Mouse (Mus musculus): ENCODE measurements around the gene Ltbp1. TPM values are rescaled to one million over a fixed set of nuclear protein-coding genes. Genes with fewer than 3 reads are reported as not detected.

Gene Ltbp1
- total RNA-seq, 2 experiments from 2014 or later = 7.7 to 7.8 TPM

DNA sequence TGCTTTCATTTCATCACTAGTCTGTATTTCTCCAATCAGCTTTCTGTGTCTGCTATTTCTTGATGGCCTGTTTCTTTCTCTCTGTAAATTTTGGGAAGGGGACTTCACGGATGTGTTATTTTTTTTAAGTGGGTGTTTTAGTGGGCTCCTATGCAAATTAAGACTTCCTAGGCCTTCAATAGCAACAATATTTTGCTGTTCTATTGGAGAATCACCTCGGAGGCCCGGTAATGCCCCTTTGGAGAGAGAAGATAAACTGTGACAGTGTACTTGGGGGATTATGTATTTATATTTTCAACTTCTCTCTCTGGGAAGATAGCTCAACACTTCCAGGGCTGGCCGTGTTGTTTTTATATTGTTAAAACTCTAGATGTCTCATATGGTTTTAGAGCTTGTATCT is 383.0 kb downstream of the Ltbp1 start:
- DNase-seq (ENCODE audit: extremely low spot score in 1 of 2, low spot score in 1 of 2) = no peak

GRCm38 (mm10) chr17:75390142-75390541 is 384.8 kb downstream of the Ltbp1 start:
- no peak for DNase-seq (ENCODE audit: extremely low spot score in 1 of 2, low spot score in 1 of 2)

- DNase-seq (ENCODE audit: extremely low spot score in 1 of 2, low spot score in 1 of 2) = no peak
These were observed 386.2 kb downstream of the Ltbp1 start for GRCm38 (mm10) chr17:75391429-75392192.

DNA sequence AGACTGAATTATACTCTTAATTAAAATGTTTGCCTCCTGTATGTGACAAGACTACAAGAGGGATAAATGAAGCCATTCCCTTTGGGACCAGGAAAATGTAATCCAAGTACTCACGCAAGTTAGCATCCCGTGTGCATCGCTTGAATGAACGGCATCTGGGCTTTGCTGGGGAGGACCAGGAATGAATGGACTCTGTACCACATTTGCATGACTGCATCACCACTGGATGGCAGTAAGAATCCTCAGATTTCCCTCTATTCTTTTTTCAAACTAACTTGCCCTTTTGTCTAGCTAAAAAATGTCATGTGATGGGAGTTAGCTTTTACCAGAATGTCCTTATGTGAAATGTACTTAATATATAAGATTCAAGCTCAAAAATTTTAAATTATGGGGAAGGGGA is 401.0 kb downstream of the Ltbp1 start:
- DNase-seq (ENCODE audit: extremely low spot score in 1 of 2, low spot score in 1 of 2) = peak in 1 of 2 experiments; percentile 11

DNA sequence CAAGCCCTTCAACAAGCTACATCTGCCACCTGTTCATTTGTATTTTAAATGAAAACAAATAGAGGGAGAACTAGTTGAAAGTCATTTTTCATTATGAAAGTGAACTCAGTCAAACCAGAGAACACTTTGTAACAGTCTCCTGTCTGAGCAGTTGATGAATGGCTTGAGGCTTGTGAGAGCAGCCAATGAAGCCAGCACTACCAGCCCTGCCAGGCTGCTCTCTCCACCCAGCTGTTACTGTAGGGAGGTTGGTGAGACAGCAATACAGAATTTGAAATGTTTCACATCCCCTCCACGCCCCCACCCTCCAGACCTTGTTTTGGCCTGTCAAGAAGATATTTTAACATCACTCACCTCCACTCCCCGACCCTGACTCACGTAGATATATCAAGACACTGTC is 411.5 kb downstream of the Ltbp1 start:
- no peak for DNase-seq (ENCODE audit: extremely low spot score in 1 of 2, low spot score in 1 of 2)

GRCm38 (mm10) chr17:75434152-75434551 is 428.8 kb downstream of the Ltbp1 start:
- DNase-seq (ENCODE audit: extremely low spot score in 1 of 2, low spot score in 1 of 2) = no peak

DNA sequence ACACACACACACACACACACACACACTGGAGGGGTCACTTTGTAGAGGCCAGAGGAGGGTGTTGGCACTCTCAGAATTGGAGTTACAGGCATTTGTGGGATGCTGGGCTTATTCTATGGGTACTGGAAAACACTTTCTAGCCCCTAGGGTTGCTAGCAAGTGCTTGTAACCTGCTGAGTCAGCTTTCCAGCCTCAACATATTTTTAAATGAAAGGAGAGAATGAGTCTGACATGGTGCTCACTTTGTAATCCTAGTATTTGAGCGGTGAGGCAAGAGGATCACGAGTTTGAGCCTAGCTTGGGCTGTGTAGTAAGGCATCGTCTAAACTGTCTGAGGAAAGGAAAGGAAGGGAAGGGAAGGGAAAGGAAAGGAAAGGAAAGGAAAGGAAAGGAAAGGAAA is 429.5 kb downstream of the Ltbp1 start:
- no peak for DNase-seq (ENCODE audit: extremely low spot score in 1 of 2, low spot score in 1 of 2)

- DNase-seq (ENCODE audit: extremely low spot score in 1 of 2, low spot score in 1 of 2) = no peak
These were observed 430.2 kb downstream of the Ltbp1 start, which contains the start of gene Rasgrp3 for GRCm38 (mm10) chr17:75435599-75435998. Rasgrp3 (plus strand) TSS chr17:75435896.

DNA sequence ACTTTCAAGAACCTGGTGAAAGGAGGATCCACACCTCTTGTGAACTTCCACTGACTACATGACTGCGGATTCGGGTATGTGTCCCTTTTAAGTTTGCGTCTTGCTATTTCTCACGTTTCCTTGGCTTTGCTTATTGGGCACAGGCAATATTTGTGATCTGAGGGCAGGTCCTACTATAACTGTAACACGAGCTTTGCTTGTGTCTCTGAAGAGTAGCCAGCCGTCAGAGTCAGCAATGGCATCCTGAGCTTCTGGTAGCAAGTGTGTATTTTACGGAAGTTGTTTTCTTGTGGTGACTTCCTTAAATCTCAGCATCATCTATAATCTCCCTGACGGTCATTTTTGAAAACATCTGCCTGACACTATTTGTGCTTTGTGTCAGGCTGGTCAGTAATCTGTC is 430.7 kb downstream of the Ltbp1 start:
- DNase-seq (ENCODE audit: extremely low spot score in 1 of 2, low spot score in 1 of 2) = no peak

DNA sequence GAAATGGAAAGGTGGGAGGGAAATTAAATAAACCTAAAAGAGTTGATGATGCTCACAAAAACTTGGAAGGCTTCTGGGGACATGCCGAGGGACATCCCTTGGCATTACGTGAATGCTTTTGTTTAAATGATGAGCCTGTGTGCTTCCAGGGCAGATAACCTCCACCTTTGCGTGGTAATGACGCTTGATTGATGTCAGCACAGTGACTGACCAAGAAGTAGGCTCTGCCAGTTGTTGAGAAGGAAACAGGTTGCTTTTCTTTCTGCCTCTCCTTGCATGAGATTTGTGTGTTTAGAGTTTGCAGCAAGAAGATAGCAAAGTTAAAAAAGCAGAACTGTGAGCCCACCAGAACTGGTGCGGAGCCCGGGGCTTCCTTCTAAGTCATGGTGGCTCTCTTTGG is 431.5 kb downstream of the Ltbp1 start:
- DNase-seq (ENCODE audit: extremely low spot score in 1 of 2, low spot score in 1 of 2) = no peak

GRCm38 (mm10) chr17:75437239-75437750 is 431.9 kb downstream of the Ltbp1 start:
- no peak for DNase-seq (ENCODE audit: extremely low spot score in 1 of 2, low spot score in 1 of 2)

DNA sequence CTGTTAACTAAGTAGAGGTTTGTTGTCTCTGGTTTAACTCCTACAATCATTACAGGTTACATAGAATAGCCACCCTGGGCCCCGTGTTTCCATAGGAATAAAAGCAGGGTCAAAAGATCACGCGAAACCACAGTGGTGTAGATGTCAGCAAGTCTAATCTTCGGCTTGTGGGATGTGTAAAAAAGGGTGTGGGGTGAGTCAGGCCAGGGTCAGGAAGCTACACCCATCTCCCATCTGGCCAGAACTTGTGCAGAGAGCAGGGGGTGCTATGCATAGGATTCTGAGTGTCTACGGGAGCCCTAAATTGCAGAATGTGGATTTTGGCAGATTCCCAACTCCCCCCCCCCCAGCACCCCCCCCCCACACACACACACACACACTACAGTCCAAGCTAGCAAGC is 432.8 kb downstream of the Ltbp1 start:
- no peak for DNase-seq (ENCODE audit: extremely low spot score in 1 of 2, low spot score in 1 of 2)

- no peak for DNase-seq (ENCODE audit: extremely low spot score in 1 of 2, low spot score in 1 of 2)
These were observed 433.7 kb downstream of the Ltbp1 start for GRCm38 (mm10) chr17:75439062-75439461.

GRCm38 (mm10) chr17:75440619-75441018 is 435.3 kb downstream of the Ltbp1 start:
- no peak for DNase-seq (ENCODE audit: extremely low spot score in 1 of 2, low spot score in 1 of 2)

DNA sequence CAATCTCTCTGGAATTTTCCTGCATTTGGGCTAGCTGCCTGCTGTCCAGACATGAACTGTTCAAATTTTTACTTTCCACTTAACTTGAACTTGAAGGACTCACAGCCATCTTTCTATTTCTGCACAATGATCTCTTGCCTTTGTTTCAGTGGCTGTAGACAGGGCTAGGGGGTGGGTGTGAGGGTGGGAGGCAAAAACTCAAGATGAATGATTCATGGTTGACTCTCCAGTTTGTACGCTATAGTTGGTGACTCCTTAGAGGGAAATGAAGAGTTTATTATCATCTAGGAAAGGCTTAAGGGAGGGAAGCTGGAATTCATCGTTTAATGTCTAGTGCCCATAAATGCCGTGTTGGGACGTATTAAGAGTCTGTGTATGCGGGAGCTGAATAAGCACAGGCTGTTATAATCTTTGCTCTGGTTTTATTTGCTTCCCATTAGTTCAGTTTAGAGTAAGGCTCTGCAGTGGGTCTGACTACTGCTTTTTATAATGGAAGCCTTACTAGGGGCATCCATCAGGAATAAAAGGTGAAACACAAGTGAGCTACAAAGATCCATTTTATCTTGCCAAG is 436.0 kb downstream of the Ltbp1 start:
- no peak for DNase-seq (ENCODE audit: extremely low spot score in 1 of 2, low spot score in 1 of 2)

All from layer of hippocampus, postnatal 25 days (tissue).